Mouse (Mus musculus) hindbrain, embryonic 15.5 days (tissue): ENCODE measurements around the gene Nckipsd. TPM values are rescaled to one million over a fixed set of nuclear protein-coding genes. Genes with fewer than 3 reads are reported as not detected.

Source experiments
- ATAC-seq: fragments of 200-750 bp; cut with Nextera tagmentation; 2 replicates; pipeline ENCODE4 v1.8.0; 2017; ENCODE audit warnings: low read depth, moderate number of reproducible peaks, moderate TSS enrichment; ENCODE audit not compliant: low FRiP score
- H3K27ac ChIP-seq: fragments of 300-500 bp; sonication (generic); replicated peaks from 2 replicates; pipeline ENCODE4 v1.5.1; 2015; ENCODE audit warnings: mild to moderate bottlenecking, inconsistent platforms
- H3K27me3 ChIP-seq: fragments of 300-500 bp; sonication (generic); 2 replicates; pipeline ENCODE4 v1.6.1; 2015; ENCODE audit warnings: control low read depth, inconsistent platforms
- H3K36me3 ChIP-seq: fragments of 300-500 bp; sonication (generic); 2 replicates; pipeline ENCODE4 v1.6.1; 2015; ENCODE audit warnings: control low read depth, inconsistent platforms
- H3K4me1 ChIP-seq: fragments of 300-500 bp; sonication (generic); replicated peaks from 2 replicates; pipeline ENCODE4 v1.6.1; 2015; ENCODE audit warnings: control low read depth, inconsistent platforms
- H3K4me2 ChIP-seq: fragments of 300-500 bp; sonication (generic); 2 replicates; pipeline ENCODE4 v1.6.1; 2015; ENCODE audit warnings: moderate library complexity, mild to moderate bottlenecking, inconsistent platforms
- H3K4me3 ChIP-seq: fragments of 300-500 bp; sonication (generic); 2 replicates; pipeline ENCODE4 v1.5.1; 2015; ENCODE audit warnings: mild to moderate bottlenecking, inconsistent platforms
- H3K9ac ChIP-seq: fragments of 300-500 bp; sonication (generic); 2 replicates; pipeline ENCODE4 v1.6.1; 2015; ENCODE audit warnings: inconsistent platforms
- H3K9me3 ChIP-seq: fragments of 300-500 bp; sonication (generic); 2 replicates; pipeline ENCODE4 v1.6.1; 2016; ENCODE audit warnings: control low read depth, inconsistent platforms
- WGBS: fragments of 180-500 bp; shearing (Covaris S2); methylation state at CpG from one replicate; pipeline ENCODE4 v1.1.7; 2015; 5-methylcytosine and 5-hydroxymethylcytosine counted together
- polyA plus RNA-seq: library from polyadenylated mRNA; unstranded; fragments of >200 nt; fragmentation: Nextera tagmentation; extraction: Ambion mirVana; gene quantifications from 2 replicates; pipeline ENCODE4 v1.2.1, GENCODE M21; 2015

The Nckipsd gene
- polyA plus RNA-seq, 1 experiment from 2014 or later = 30.7 TPM

- Histone ChIP-seq H3K4me3 (no peak overlapping the region), H3K9ac (no peak overlapping the region), H3K27ac (no peak overlapping the region), H3K36me3 (peaks cover 68% of the 10 kb centered on the region), H3K9me3 (no peaks in the 10 kb centered on the region), H3K4me2 (no peak overlapping the region), H3K4me1 (peaks cover 22% of the 10 kb centered on the region), H3K27me3 (no peaks in the 10 kb centered on the region)
- no peak for ATAC-seq
These were observed 1.8 kb upstream of the Nckipsd start for GRCm38 (mm10) chr9:108806379-108806778.

GRCm38 (mm10) chr9:108806831-108807230 lies 1.3 kb upstream of the Nckipsd start:
- Histone ChIP-seq H3K36me3 (peaks cover 68% of the 10 kb centered on the region), H3K27ac (no peak overlapping the region)

GRCm38 (mm10) chr9:108807674-108808073 lies 494 bp upstream of the Nckipsd start:
- 72% methylated on average over 5 of the region's 5 CpGs for WGBS
- Histone ChIP-seq H3K27ac (peak overlapping the region; percentile 67; the same call in 1 of the 2 replicates), H3K4me2 (peak overlapping the region; percentile 65; the same call in 1 of the 2 replicates)

More at GRCm38 (mm10) chr9:108806831-108807230, 1.3 kb upstream of the Nckipsd start:
- H3K4me2 ChIP-seq = no peak overlapping the region
- 89% methylated on average over 1 of the region's 1 CpGs for WGBS
- H3K4me1 ChIP-seq = peaks cover 22% of the 10 kb centered on the region
- H3K4me3 ChIP-seq = no peak overlapping the region
- no peak for ATAC-seq
- H3K27me3 ChIP-seq = no peaks in the 10 kb centered on the region
- H3K9me3 ChIP-seq = no peaks in the 10 kb centered on the region
- H3K9ac ChIP-seq = no peak overlapping the region

GRCm38 (mm10) chr9:108809188-108809587 lies 1.0 kb downstream of the Nckipsd start:
- Histone ChIP-seq H3K27me3 (no peaks in the 10 kb centered on the region), H3K9me3 (no peaks in the 10 kb centered on the region), H3K27ac (0 out of 2 replicates have a peak overlapping the region, but pooled peaks have one; percentile 85), H3K4me3 (peak overlapping the region; percentile 87), H3K36me3 (peaks cover 67% of the 10 kb centered on the region), H3K4me2 (peak overlapping the region; percentile 65), H3K9ac (peak overlapping the region; percentile 98), H3K4me1 (peaks cover 22% of the 10 kb centered on the region)
- no peak for ATAC-seq
- whole genome bisulfite sequencing = 65% methylated on average over 5 of the region's 5 CpGs

More at GRCm38 (mm10) chr9:108807674-108808073, 494 bp upstream of the Nckipsd start:
- peak overlapping the region; percentile 87; the same call in 1 of the 2 replicates for H3K4me3 ChIP-seq
- H3K9me3 ChIP-seq = no peaks in the 10 kb centered on the region
- H3K27me3 ChIP-seq = no peaks in the 10 kb centered on the region
- peak; percentile 29 for ATAC-seq
- peak overlapping the region; percentile 23; the same call in 1 of the 2 replicates for H3K9ac ChIP-seq
- H3K36me3 ChIP-seq = peaks cover 66% of the 10 kb centered on the region
- peaks cover 22% of the 10 kb centered on the region for H3K4me1 ChIP-seq

- Histone ChIP-seq H3K9ac (peak overlapping the region; percentile 98; the same call in 1 of the 2 replicates), H3K4me3 (peak overlapping the region; percentile 87; the same call in 1 of the 2 replicates), H3K9me3 (no peaks in the 10 kb centered on the region), H3K4me2 (peak overlapping the region; percentile 65), H3K27ac (no peak overlapping the region), H3K27me3 (no peaks in the 10 kb centered on the region), H3K4me1 (peaks cover 22% of the 10 kb centered on the region), H3K36me3 (peaks cover 67% of the 10 kb centered on the region)
- ATAC-seq = no peak
- WGBS = 89% methylated on average over 6 of the region's 6 CpGs
These were observed 1.6 kb downstream of the Nckipsd start for GRCm38 (mm10) chr9:108809723-108810122.

GRCm38 (mm10) chr9:108810516-108810915 lies 2.3 kb downstream of the Nckipsd start:
- Histone ChIP-seq H3K9ac (no peak overlapping the region), H3K4me3 (no peak overlapping the region), H3K9me3 (no peaks in the 10 kb centered on the region), H3K36me3 (peaks cover 67% of the 10 kb centered on the region), H3K27ac (no peak overlapping the region), H3K27me3 (no peaks in the 10 kb centered on the region), H3K4me1 (peaks cover 22% of the 10 kb centered on the region), H3K4me2 (no peak overlapping the region)
- 75% methylated on average over 5 of the region's 5 CpGs for WGBS
- no peak for ATAC-seq

GRCm38 (mm10) chr9:108815557-108815956 lies 7.4 kb downstream of the Nckipsd start:
- H3K36me3 ChIP-seq = peaks cover 73% of the 10 kb centered on the region
- no peak for ATAC-seq
- 87% methylated on average over 7 of the region's 7 CpGs for WGBS

GRCm38 (mm10) chr9:108819495-108819894 lies 11.3 kb downstream of the Nckipsd start:
- 58% methylated on average over 3 of the region's 3 CpGs for WGBS
- no peak overlapping the region for H3K27ac ChIP-seq
- no peak overlapping the region for H3K4me2 ChIP-seq
- H3K36me3 ChIP-seq = peaks cover 38% of the 10 kb centered on the region
- H3K4me1 ChIP-seq = peaks cover 11% of the 10 kb centered on the region
- no peak overlapping the region for H3K9ac ChIP-seq
- ATAC-seq = no peak
- no peak overlapping the region for H3K4me3 ChIP-seq
- 0 out of 2 replicates have a peak, but pooled peaks cover 4% of the 10 kb centered on the region for H3K27me3 ChIP-seq
- H3K9me3 ChIP-seq = no peaks in the 10 kb centered on the region

More at GRCm38 (mm10) chr9:108815557-108815956, 7.4 kb downstream of the Nckipsd start:
- Histone ChIP-seq H3K9ac (no peak overlapping the region), H3K4me1 (no peaks in the 10 kb centered on the region), H3K4me2 (no peak overlapping the region), H3K4me3 (no peak overlapping the region), H3K9me3 (no peaks in the 10 kb centered on the region), H3K27ac (no peak overlapping the region), H3K27me3 (no peaks in the 10 kb centered on the region)

- 73% methylated on average over 5 of the region's 5 CpGs for WGBS
- Histone ChIP-seq H3K4me3 (no peak overlapping the region), H3K4me1 (peaks cover 12% of the 10 kb centered on the region), H3K36me3 (peaks cover 32% of the 10 kb centered on the region), H3K27ac (no peak overlapping the region), H3K9ac (no peak overlapping the region), H3K4me2 (no peak overlapping the region), H3K27me3 (0 out of 2 replicates have a peak, but pooled peaks cover 4% of the 10 kb centered on the region), H3K9me3 (no peaks in the 10 kb centered on the region)
- no peak for ATAC-seq
These were observed 11.9 kb downstream of the Nckipsd start for GRCm38 (mm10) chr9:108820077-108820476.

- Histone ChIP-seq H3K27ac (peak overlapping the region; percentile 92), H3K27me3 (0 out of 2 replicates have a peak, but pooled peaks cover 9% of the 10 kb centered on the region), H3K36me3 (peaks cover 18% of the 10 kb centered on the region), H3K4me3 (peak overlapping the region; percentile 61), H3K9ac (peak overlapping the region; percentile 45), H3K4me1 (peaks cover 34% of the 10 kb centered on the region), H3K9me3 (no peaks in the 10 kb centered on the region), H3K4me2 (peak overlapping the region; percentile 92)
- ATAC-seq = no peak; the same call in 1 of the 2 replicates
- WGBS = 4% methylated on average over 25 of the region's 25 CpGs
These were observed 16.0 kb downstream of the Nckipsd start for GRCm38 (mm10) chr9:108824144-108824685.

GRCm38 (mm10) chr9:108824755-108825413 lies 16.7 kb downstream of the Nckipsd start:
- peak; percentile 92 for ATAC-seq
- H3K4me2 ChIP-seq = peak overlapping the region; percentile 92
- peaks cover 25% of the 10 kb centered on the region for H3K36me3 ChIP-seq
- H3K27ac ChIP-seq = peak overlapping the region; percentile 92
- under 1% methylated on average over 31 of the region's 31 CpGs for WGBS
- peak overlapping the region; percentile 61 for H3K4me3 ChIP-seq
- peaks cover 41% of the 10 kb centered on the region for H3K4me1 ChIP-seq
- H3K27me3 ChIP-seq = 0 out of 2 replicates have a peak, but pooled peaks cover 9% of the 10 kb centered on the region
- H3K9me3 ChIP-seq = no peaks in the 10 kb centered on the region
- peak overlapping the region; percentile 69 for H3K9ac ChIP-seq
